Mouse (Mus musculus) layer of hippocampus, postnatal 36 days (tissue): ENCODE results near the gene Sdk2. TPM values are rescaled to one million over a fixed set of nuclear protein-coding genes. Genes with fewer than 3 reads are reported as not detected.
A peak's percentile ranks its signal among the peaks of the same experiment; 100 is the strongest.

Source experiments
- DNase-seq, 2 experiments: peaks; one replicate each; pipeline ENCODE4 v3.0.0; 2022
- total RNA-seq, 2 experiments: library from RNA; stranded (reverse); gene quantifications; 2 replicates each; pipeline ENCODE4 v1.2.3; 2021

Gene Sdk2
- total RNA-seq, 2 experiments from 2014 or later, result 19.8 to 25.9 TPM

GRCm38 (mm10) chr11:113990065-113990464, 76.8 kb downstream of the Sdk2 start:
- DNase-seq, result no peak

- DNase-seq, result no peak
Measured at GRCm38 (mm10) chr11:113985826-113986416, 80.9 kb downstream of the Sdk2 start.

GRCm38 (mm10) chr11:113981732-113982503, 84.9 kb downstream of the Sdk2 start:
- DNase-seq, result no peak

GRCm38 (mm10) chr11:113981088-113981487, 85.8 kb downstream of the Sdk2 start:
- DNase-seq, result no peak

GRCm38 (mm10) chr11:113978318-113978717, 88.5 kb downstream of the Sdk2 start:
- no peak for DNase-seq

GRCm38 (mm10) chr11:113975667-113975970, 91.2 kb downstream of the Sdk2 start:
- DNase-seq, result no peak

- DNase-seq, result no peak
Measured at GRCm38 (mm10) chr11:113974876-113975666, 91.8 kb downstream of the Sdk2 start.

GRCm38 (mm10) chr11:113972517-113972872, 94.4 kb downstream of the Sdk2 start:
- no peak for DNase-seq

- peak; percentile 64 to 70 for DNase-seq
Measured at GRCm38 (mm10) chr11:113971609-113972516, 95.0 kb downstream of the Sdk2 start.

- no peak for DNase-seq
Measured at GRCm38 (mm10) chr11:113970026-113970425, 96.8 kb downstream of the Sdk2 start.

- DNase-seq, result no peak
Measured at GRCm38 (mm10) chr11:113965214-113965613, 101.6 kb downstream of the Sdk2 start.

- DNase-seq, result no peak
Measured at GRCm38 (mm10) chr11:113962751-113963150, 104.1 kb downstream of the Sdk2 start.

- no peak for DNase-seq
Measured at GRCm38 (mm10) chr11:113951616-113951988, 115.2 kb downstream of the Sdk2 start.

- DNase-seq, result no peak
Measured at GRCm38 (mm10) chr11:113950904-113951615, 115.8 kb downstream of the Sdk2 start.

GRCm38 (mm10) chr11:113948676-113949075, 118.2 kb downstream of the Sdk2 start:
- no peak for DNase-seq

- DNase-seq, result no peak
Measured at GRCm38 (mm10) chr11:113942101-113942735, 124.6 kb downstream of the Sdk2 start.

- no peak for DNase-seq
Measured at GRCm38 (mm10) chr11:113933678-113934077, 133.2 kb downstream of the Sdk2 start.

- no peak for DNase-seq
Measured at GRCm38 (mm10) chr11:113932909-113933308, 133.9 kb downstream of the Sdk2 start.

- DNase-seq, result no peak
Measured at GRCm38 (mm10) chr11:113931701-113932100, 135.1 kb downstream of the Sdk2 start.

- no peak for DNase-seq
Measured at GRCm38 (mm10) chr11:113930112-113930511, 136.7 kb downstream of the Sdk2 start.

GRCm38 (mm10) chr11:113928831-113929230, 138.0 kb downstream of the Sdk2 start:
- no peak for DNase-seq
